Mouse (Mus musculus) olfactory bulb, adult 2 months (tissue): Measurements from ENCODE around the gene Mrpl30. TPM values are rescaled to one million over a fixed set of nuclear protein-coding genes. Genes with fewer than 3 reads are reported as not detected.

Experiments
- H3K27ac ChIP-seq: fragments of 200-500 bp; 2 replicates; pipeline ENCODE4 v1.5.1; 2012; ENCODE audit warnings: low read depth, low read length; ENCODE audit not compliant: insufficient read depth
- H3K4me1 ChIP-seq: fragments of 200-500 bp; 2 replicates; pipeline ENCODE4 v1.6.1; 2012; ENCODE audit warnings: low read length; ENCODE audit not compliant: control insufficient read depth, insufficient read depth
- H3K4me3 ChIP-seq: fragments of 200-500 bp; 2 replicates; pipeline ENCODE4 v1.5.1; 2012; ENCODE audit warnings: mild to moderate bottlenecking, low read depth, low read length, moderate library complexity; ENCODE audit not compliant: insufficient read depth
- CTCF ChIP-seq: fragments of 200-500 bp; IDR thresholded peaks from 2 replicates; pipeline ENCODE4 v1.5.1; 2012; ENCODE audit warnings: low read depth, mild to moderate bottlenecking, low read length, moderate library complexity; ENCODE audit not compliant: insufficient read depth
- POLR2A ChIP-seq: fragments of 200-500 bp; IDR thresholded peaks from 2 replicates; pipeline ENCODE4 v1.6.1; 2012; ENCODE audit warnings: mild to moderate bottlenecking, low read depth, low read length, moderate library complexity; ENCODE audit not compliant: insufficient read depth
- WGBS: fragments of 180-500 bp; shearing (Covaris S2); methylation state at CpG from one replicate; pipeline ENCODE4 v1.1.7; 2018; 5-methylcytosine and 5-hydroxymethylcytosine counted together
- polyA plus RNA-seq: library from polyadenylated mRNA; stranded (reverse); fragments of >200 nt; gene quantifications from 2 replicates; pipeline ENCODE4 v1.2.4, GENCODE M21; 2012; ENCODE audit warnings: low replicate concordance; ENCODE audit not compliant: missing spikeins, insufficient read depth, insufficient read length

Gene Mrpl30
- polyA plus RNA-seq, 1 experiment = not detected

DNA sequence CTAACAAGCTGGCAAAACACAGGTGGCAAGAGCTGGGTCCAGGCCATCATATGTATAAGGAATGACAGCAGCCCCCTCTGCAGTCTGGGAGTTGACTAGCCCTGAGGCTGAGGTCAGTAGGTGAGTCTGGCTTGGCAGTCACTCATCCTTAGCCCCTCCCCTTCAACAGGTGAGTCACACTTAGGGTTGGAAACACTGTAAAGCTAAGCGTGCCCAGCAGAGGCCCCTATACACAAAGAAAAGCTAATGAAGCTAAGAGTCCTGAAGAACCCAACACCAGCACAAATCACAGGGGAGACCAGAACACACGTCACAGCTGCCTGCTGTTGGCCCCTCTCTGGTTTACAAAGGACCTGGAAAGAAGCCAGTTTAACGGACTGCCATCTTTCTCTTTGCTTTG is 41.5 kb downstream of the Mrpl30 start:
- Histone ChIP-seq H3K27ac (no peak overlapping the region), H3K4me1 (no peaks in the 10 kb centered on the region), H3K4me3 (no peak overlapping the region)
- WGBS = 18% methylated on average over 3 of the region's 3 CpGs
- TF ChIP-seq CTCF = no peak
- TF ChIP-seq POLR2A = no peak

Other genes starting within 250 kb of the Mrpl30 start
- not detected in 2 replicates for gene 2010300C02Rik, start 170.4 kb upstream of the Mrpl30 start, polyA plus RNA-seq
- not detected in 2 replicates for gene Tsga10, start 24.0 kb upstream of the Mrpl30 start, polyA plus RNA-seq
- gene Lipt1, start 18.7 kb upstream of the Mrpl30 start, polyA plus RNA-seq = not detected in 2 replicates
- gene Mitd1, start 66 bp upstream of the Mrpl30 start, polyA plus RNA-seq = not detected in 2 replicates
- not detected in 2 replicates for gene Lyg2, start 26.0 kb downstream of the Mrpl30 start, polyA plus RNA-seq
- gene Lyg1, start 67.3 kb downstream of the Mrpl30 start, polyA plus RNA-seq = not detected in 2 replicates
- not detected in 2 replicates for gene Txndc9, start 107.4 kb downstream of the Mrpl30 start, polyA plus RNA-seq
- 38.8 TPM in 1 of 2 replicates, not detected in the other for gene Eif5b, start 107.5 kb downstream of the Mrpl30 start, polyA plus RNA-seq
- not detected in 2 replicates for gene Rev1, start 239.3 kb downstream of the Mrpl30 start, polyA plus RNA-seq